Mouse (Mus musculus): Measurements from ENCODE around the gene Zbed4.
A peak's percentile ranks its signal among the peaks of the same experiment; 100 is the strongest.

Gene Zbed4

GRCm38 (mm10) chr15:88814411-88815047, 63.1 kb downstream of the Zbed4 start:
- DNase-seq: no peak

DNA sequence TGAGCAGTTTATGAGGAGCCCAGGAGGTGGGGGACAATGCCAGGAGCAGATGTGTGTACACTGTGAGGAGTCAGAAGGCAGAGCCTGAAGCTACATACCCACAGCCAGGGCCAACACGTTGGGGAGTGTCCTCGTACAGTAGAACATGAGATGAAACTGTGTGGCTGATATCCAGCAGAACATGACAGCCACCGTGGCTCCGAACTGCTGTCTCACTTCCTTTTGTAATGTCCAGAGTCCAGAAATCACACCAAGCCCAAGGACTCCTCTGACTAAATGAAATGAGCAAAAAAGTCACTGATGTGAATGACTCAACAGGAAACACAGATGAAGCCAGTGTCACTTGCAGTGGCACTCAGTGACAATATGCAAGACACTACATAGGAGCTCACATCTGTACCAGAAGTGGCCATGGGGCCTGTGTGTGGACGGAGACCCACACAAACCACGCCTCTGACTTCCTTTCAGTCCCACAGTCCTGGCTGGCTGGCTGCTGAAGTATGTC, 63.8 kb downstream of the Zbed4 start:
- DNase-seq: no peak

DNA sequence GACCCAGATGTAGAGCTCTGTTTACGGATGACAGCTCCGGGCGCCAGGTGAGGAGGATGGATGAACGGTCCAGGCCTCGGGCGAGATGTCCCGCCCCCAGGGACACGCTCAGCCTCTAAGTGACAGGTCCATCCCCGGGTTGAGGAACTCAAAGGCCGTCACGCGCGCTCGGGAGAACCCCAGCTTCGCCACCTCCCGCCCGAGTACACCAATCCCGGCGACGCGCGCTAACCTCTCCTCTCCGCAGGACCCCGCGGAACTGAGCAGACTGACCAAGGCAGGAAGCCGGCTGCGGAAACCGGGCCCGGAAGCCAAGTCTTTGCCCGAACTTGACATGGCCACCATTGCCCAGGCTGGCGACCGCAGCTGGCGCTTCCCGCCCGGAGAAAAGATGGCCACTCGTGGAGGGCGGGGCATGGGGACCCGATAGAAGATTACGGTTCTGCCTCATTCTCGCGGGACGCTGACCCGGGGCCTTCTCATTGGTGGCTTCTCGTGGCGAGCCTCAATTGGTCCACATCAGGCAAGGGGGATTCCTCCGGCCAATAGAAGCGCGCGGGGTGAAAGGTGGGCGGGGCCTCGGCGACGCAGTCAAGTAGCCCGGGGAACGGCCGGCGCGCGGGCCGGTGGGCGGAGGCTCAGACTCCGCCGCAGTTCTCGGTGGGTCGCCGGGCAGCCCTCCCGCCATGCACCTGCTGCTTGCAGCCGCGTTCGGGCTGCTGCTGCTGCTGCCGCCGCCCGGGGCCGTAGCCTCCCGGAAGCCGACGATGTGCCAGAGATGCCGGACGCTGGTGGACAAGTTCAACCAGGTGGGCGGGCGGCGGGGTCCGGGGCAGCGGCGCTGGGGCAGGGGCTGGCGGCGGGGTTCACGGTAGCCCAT, 67.8 kb downstream of the Zbed4 start, which contains the start of the genes Alg12 and Creld2:
Gene Alg12 (minus strand): TSS at position 293 of the 880 bp plus-strand sequence.
Gene Creld2 (plus strand): TSS at position 621 of the 880 bp plus-strand sequence.
- peak; percentile 100 for DNase-seq

- DNase-seq: no peak
Observed at GRCm38 (mm10) chr15:88819906-88820303, 68.4 kb downstream of the Zbed4 start.

- no peak for DNase-seq
Observed at GRCm38 (mm10) chr15:88821403-88821802, 69.9 kb downstream of the Zbed4 start.

- DNase-seq: no peak
Observed at GRCm38 (mm10) chr15:88822513-88822912, 71.1 kb downstream of the Zbed4 start.

DNA sequence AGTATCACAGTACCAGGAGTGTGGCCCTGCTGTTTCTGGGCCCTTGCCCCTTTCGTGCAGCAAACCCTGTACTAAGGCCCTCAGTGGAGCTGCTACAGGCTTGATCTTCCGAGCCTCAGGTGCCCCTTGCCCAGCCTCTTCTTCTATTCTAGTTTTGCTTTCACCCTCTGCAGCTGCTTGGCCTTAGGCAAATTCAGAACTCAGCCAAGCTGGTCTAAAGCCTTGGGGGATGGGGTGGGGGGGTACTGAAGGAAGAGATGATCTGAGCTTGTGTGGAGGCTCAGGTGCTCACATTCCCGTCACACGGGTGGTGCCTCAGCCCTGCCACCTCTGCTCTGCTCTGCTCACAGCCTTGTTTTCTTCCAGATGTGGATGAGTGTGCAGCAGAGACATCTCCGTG, 71.9 kb downstream of the Zbed4 start:
- no peak for DNase-seq

GRCm38 (mm10) chr15:88827466-88827865, 76.0 kb downstream of the Zbed4 start:
- DNase-seq: no peak

DNA sequence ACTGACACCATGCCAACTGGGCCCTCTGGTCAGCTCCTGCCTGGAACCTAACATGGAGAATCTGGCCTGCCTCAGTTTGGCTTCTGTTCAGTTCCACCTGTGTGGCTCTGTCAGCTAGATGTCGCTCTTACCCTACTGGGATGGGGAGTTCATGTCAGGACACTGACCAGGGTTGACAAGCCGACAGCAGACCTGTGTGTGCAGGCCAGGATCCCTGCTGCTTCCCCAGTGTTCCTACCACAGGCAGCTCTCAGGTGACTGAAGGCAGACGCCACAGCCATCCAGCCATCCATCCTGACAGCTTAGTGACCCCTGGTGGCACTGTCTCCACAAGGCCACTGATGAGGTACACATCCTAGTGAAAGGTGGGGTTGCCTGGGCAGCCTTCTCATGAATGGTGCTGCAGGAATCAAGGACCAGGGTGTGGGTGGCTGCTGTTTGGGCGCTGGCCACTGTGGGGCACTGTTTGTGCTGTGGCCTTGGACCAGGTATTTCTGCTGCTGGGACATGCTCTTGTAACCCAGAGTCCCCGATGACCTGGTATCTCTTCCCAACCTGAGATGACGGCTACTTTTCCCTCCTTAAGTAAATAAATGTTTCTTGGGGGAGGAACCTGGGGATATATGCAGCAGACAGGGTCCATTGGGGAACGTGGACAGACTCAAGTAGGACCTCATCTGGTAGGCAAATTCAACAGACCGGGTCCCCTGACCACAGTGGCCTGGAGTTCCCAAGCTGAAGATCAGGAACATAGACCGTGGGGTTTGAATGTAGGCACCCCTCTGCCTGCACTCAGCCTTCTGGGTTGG, 76.7 kb downstream of the Zbed4 start:
- DNase-seq: peak; percentile 31

- peak; percentile 87 for DNase-seq
Observed at GRCm38 (mm10) chr15:88828800-88829705, 77.6 kb downstream of the Zbed4 start.

- peak; percentile 66 for DNase-seq
Observed at GRCm38 (mm10) chr15:88829791-88830440, 78.5 kb downstream of the Zbed4 start.

- DNase-seq: no peak
Observed at GRCm38 (mm10) chr15:88830696-88831095, 79.2 kb downstream of the Zbed4 start.

- DNase-seq: no peak
Observed at GRCm38 (mm10) chr15:88831482-88831881, 80.0 kb downstream of the Zbed4 start.

DNA sequence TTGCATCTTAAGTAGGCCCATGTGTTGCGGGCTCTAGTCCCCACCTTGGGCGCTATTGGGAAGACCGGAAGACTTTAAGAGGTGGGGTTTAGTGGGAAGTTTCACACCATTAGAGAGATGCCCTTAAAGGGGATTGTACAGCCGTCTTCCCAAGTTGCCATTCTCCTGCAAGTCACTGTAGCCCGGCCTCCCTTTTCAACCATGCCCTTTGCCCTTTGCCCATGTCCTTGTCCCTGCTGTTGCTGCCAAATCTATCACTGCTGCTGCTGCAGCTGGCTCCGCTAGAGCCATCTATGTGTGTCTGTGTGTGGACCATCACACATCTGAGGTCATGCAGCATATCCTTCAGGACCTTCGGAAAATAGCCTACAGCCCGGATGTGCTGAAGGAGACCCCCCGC, 81.1 kb downstream of the Zbed4 start:
- DNase-seq: no peak

All from right cerebral cortex, adult 18-20 months (tissue).